Mouse (Mus musculus): ENCODE measurements at regions not wholly inside any gene's neighbourhood (a gene's known extent, or its start where the extent isn't known, plus 50 kb on each side); places are given as distances from the start of the nearest gene placed in this dataset.

DNA sequence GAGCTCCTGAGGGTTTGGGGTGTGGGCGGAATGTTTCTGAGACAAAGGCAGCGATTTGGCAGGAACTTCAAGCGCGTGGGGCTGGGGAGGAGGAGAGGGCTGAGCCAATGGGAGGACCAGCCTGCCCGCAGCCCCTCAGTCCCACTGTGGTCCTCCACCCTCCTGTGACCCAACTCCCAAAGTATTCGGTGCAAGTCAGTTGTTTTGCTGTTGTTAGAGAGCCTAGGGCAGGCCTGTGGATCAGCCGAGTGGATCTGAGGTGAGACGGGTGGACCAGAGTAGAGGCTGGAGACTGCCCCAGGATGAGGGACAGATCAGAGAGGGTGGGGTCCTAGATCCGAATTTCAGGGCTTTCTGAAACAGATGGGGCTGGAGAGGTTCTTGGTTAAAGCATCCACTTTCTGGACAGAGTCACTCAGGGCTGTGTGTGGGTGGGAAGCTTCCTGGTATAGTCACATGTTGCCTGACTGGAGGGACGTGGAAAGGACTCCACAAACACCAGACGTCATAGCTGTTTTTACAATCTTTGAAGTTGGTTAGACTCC is 60.5 kb upstream of the Rap1b start:
- TF ChIP-seq GATA1 (IDR thresholded peaks at IDR 0.05; ENCODE audit: low read length) (no peak), TAL1 (IDR thresholded peaks at IDR 0.05; ENCODE audit: low read length) (no peak)

Measured in erythroblast, embryonic 14.5 days (primary cell).